Mouse (Mus musculus) thymus, adult 2 months (tissue): ENCODE data around the gene Osbpl10.

Experiments
- CTCF ChIP-seq: fragments of 200-500 bp; IDR thresholded peaks from 2 replicates; pipeline ENCODE4 v1.5.1; 2012; ENCODE audit warnings: mild to moderate bottlenecking, control low read depth, low read length, moderate library complexity, borderline replicate concordance; ENCODE audit not compliant: control insufficient read depth, poor library complexity, insufficient read depth; ENCODE audit errors: extremely low read depth
- POLR2A ChIP-seq: fragments of 200-500 bp; IDR thresholded peaks from 2 replicates; pipeline ENCODE4 v1.6.1; 2012; ENCODE audit warnings: mild to moderate bottlenecking, low read length, control low read depth, moderate library complexity; ENCODE audit not compliant: control insufficient read depth, poor library complexity, insufficient read depth; ENCODE audit errors: extremely low read depth

DNA sequence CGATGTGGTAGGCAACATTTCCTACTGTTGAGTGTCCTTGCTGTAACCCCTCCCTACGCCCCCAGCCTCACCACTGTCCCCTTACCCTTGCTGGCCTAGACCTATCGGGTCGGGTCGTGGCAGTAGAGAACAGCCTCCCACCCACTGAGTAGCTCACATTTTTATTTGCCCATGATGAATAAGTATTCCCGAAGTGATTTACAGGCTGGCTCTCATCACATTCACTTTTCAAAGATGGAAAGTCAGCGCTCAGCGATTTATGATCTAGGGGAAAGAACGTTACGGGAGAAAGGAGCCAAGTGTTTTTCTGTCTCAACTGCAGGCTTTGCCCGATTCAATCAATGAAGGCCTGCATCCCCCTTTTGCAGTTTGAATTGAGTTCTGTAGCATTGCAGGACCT is 208.0 kb downstream of the Osbpl10 start:
- no peak for TF ChIP-seq CTCF
- no peak for TF ChIP-seq POLR2A
